Mouse (Mus musculus): ENCODE data around the gene Tspan7.

Gene Tspan7

DNA sequence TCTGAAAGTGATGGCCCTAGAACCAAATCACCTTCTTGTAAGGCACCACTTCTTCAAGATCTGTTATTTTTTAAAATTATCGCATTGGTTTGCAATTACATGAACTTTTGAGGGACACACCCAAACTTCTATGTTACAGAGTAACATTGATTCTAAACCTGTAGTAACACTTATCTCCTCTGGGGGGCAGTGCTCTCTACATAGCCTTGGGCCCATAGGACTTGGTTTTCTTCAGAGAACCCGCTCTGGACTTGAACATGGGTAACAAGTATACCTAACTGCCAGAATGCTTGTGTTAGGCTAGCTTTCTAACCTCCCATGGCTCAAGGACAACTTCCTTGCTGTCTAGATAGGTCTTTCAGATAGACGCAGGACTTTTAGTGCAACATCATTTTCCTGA is 64.8 kb downstream of the Tspan7 start:
- DNase-seq (ENCODE audit: low spot score in 2 of 2): no peak

DNA sequence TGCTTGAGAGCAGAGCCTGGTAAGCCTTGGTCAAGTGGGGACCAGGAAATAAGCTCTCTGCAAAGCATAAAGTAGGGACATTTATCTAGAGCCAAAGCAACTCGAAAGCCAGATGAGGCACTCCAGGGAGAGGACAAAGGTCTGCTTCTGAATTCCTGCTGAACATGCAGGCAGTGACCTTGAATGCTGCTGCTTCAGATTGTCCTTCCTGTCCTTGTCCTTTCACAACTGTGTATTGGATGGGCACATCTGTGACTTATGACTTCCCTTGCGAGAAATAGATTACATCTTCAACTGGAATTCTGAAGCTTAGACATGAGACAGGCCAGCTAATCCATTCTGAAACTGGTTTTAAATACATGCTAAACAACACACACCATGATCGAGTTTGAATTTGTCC is 71.9 kb downstream of the Tspan7 start:
- DNase-seq (ENCODE audit: low spot score in 2 of 2): no peak

DNA sequence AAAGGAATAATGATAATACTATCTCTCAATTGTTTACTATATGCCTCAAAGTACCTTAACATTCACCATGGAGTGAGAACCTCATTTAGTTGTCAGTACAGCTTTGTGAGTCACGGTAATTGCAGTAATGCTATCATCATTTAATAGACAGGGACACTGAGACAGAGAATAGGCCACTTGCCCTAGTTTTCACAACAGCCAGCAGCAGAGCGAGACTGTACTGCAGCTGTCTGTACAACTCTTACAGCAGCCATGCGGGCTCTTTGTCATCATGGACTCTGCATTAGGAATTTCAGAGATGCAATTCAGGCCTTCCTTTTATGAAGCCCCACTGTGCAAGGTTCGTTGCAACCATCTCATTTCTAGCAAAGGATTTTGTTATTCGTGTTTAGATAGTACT is 72.6 kb downstream of the Tspan7 start:
- no peak for DNase-seq (ENCODE audit: low spot score in 2 of 2)

DNA sequence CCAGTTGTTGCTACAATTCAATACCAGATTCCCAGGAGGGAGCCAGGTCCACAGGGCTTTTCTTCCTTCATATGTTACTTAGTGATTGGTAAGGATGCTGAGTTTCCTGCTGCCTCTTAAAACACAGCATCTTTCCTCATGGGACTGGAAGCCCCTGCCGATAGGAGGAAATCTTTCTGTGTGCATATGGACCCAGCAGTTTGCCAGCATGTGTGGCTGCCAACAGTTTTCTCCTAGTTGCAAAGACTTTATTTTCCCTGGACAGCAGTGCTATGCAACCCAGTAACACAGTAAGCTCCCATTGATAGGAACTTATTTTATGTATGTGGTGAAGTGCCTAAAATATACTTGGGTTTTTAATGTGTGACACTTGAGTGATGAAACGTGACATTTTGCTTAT is 73.7 kb downstream of the Tspan7 start:
- no peak for DNase-seq (ENCODE audit: low spot score in 2 of 2)

DNA sequence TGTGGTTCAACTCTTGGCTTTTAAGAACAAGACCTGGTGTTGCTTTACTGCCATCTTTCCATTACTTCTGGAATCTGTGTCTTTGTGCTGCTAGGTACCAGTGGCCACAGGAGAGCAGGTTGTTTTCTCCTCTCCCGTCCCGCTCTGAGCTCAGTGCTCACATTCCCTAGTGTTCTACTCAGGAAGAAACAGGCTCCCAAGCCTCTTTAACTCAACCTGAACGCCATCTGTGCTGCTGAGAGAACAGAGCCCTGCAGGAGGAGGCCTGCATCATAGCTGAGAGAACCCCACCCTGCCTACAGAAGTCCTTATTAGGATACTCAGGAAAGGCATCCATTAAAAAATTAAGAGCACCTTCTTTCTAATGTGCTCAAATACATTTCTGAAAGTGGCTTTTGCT is 80.9 kb downstream of the Tspan7 start:
- no peak for DNase-seq (ENCODE audit: low spot score in 2 of 2)

DNA sequence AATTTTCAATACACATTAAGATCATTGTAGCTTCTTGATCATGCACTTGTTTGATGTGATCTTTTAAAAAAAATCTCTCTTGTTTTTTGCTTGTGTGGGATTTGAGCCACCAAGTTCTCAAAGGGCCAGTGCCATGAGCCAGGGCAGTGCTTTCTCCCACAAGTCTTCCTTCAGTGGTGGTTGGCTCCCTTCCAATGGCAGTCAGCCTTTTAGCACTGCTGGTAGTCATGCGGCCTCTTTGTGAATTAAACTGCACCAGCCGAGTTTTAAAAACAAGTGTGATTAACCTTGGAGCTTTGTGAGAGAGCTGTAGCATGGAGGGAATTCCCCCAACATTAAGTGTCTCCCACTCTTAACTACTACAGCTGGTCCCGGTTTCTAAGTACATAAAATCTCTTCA is 89.6 kb downstream of the Tspan7 start:
- DNase-seq (ENCODE audit: low spot score in 2 of 2): peak; percentile 8 to 22

DNA sequence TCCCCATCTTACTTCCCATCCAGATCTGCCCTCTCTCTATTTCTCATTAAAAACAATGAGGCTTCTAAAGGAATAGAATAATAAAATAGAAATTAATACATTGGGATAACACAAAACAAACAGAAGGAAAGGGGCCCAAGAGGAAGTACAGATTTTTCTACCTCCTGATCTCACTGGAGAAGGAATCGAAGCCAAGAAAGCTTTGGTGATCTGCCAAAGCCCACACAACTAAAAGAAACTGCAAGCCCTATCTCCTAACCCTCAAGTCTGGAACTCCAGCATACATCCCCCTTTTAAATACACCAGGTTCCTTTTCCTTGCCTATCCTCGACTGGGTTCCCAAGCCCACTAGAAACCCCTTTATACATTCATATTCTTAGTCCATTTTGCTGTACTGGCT is 90.4 kb downstream of the Tspan7 start:
- no peak for DNase-seq (ENCODE audit: low spot score in 2 of 2)

DNA sequence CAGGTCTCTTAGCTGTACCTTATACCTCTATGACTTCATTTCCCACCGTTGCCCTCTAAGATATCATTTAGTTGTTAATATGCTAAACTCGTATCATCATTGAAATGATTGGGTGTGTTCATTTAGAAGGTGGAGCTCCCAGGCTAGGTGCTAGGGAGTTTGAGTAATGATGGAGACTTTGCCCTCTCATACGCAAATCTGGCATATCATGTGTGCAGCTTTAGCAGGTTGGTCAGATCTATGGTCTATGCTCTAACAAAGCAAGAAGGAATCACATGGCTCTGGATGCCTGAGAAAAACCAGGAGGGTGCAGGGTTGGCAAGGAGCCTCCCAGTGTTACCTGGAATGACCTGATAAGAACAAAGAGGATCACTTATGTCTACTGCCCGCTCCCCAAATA is 91.4 kb downstream of the Tspan7 start:
- no peak for DNase-seq (ENCODE audit: low spot score in 2 of 2)

DNA sequence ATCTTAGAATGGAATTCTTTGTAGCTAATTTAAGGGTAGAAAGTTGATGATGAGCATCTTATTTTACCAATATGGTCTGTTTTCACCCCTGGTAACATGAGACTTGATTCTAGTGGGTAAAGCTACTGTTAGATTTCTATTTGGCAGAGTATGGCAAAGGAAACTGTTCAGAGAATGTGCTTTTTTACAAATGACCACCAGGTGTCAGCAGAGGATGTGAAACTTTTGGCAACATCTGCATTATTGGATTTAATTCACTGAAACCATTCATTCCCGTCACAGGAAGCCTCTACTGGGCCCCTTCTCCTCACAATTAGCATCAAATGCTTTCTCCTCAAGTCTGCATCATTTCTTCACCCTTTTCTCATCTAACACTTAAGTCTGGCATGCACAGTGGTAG is 92.4 kb downstream of the Tspan7 start:
- DNase-seq (ENCODE audit: low spot score in 2 of 2): no peak

DNA sequence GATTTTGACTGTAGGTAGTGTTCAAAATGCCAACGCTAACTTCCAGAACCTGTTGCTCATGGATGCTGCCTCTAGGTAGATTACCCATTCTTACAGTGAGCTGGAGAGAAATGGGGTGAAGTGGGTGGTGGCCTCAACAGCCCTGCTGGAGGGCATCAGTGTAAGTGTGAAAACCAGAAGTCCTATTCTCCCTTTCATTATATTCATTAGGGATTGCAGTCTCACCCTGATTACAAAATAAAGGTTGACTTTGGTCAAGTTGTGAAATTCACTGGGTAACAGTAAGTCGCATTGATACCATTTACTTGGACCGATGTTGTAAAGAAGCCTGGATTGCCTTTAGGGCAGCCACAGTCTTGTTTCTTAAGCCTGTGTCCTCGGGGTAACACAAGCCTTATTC is 97.8 kb downstream of the Tspan7 start:
- no peak for DNase-seq (ENCODE audit: low spot score in 2 of 2)

DNA sequence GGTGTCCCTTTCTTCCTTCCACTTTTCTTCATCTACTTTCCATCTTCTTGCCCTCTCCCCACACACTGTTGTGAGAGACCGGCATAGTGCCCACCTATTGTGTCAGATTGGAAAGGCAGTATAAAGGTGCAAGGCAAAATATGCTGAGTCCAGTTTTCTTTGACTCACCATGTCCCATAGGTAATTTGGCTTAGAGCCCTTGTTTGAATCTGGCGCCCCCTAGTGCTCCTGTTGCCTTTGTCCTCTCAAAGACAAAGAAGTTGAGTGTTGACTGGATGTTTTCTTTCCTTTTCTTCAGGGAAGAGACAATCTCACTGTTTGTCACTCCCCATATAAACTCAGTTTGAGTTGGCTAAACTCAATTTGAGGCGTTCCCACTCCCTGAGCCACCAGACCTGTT is 107.3 kb downstream of the Tspan7 start:
- no peak for DNase-seq (ENCODE audit: low spot score in 2 of 2)

DNA sequence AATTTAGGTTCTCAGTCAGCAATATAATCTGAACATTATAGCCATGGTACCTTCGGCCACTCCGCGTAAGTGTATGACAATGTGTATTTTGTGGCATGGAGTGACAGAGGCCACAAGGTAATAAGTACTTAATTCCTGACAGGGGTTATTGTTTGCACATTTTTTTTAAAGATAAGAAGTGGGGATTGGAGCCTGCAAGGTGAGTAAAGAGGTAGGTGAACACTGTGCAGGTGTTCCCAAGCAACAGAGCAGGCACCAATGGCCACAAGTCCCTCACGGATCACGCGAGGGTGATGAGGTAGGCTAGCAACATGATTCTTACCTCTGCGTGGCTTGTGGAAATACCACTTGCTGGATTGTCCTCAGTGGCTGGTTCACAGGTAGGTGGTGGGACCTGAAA is 108.6 kb downstream of the Tspan7 start:
- DNase-seq (ENCODE audit: low spot score in 2 of 2): no peak

DNA sequence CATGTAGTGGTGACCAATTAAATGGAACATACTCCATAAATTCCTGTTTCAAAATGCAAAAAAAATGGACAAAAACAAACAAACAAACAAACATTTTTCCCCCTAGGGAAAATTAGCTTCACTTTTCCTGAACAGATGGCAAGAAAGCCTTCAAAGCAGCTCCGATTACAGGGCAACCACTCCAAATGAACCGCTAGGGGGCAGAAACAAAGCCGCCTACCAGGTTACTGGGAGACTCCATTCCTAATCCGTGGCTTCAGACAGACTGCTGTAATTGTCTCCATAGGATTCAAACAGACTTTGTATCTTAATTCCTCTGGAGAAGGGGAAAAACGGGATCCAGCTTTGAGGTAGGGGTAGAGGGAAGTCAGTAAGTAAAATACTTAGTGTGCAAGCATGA is 132.2 kb downstream of the Tspan7 start:
- no peak for DNase-seq (ENCODE audit: low spot score in 2 of 2)

DNA sequence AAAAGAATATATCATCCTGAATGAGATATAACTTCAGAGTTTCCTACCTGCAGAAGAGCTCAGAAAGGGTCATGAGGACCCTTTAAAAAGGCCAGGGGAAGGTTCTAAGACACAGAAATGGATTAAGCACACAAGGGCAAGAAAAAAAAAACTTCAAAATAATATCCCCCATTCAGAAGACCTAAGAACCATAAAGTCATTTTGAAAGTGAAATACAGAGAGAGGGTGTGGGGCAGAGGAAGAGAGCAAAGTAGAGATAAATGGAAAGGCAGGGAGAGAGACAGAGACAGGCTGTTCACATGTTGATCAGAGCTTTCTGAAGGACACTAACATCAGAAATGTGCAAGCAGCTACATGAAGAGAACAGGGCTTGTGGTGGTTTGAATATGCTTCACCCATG is 156.1 kb downstream of the Tspan7 start:
- DNase-seq (ENCODE audit: low spot score in 2 of 2): no peak
